Mouse (Mus musculus): ENCODE results near the gene Stk39. TPM values are rescaled to one million over a fixed set of nuclear protein-coding genes. Genes with fewer than 3 reads are reported as not detected.

Stk39 gene
- 45.1 and 52.4 TPM in 2 replicates for polyA plus RNA-seq (2014; fragmentation: Nextera tagmentation; extraction: Ambion mirVana)

GRCm38 (mm10) chr2:68471759-68472550 lies at the start of gene Stk39:
Gene Stk39 (minus strand): TSS chr2:68472268.
- no peaks in the 10 kb centered on the region for H3K36me3 ChIP-seq (ENCODE audit: control insufficient read depth, insufficient read depth, low read length)
- peak within 1 kb of the TSS; percentile 86 for H3K27ac ChIP-seq (ENCODE audit: low read depth, low read length)
- peak within 1 kb of the TSS; percentile 90 for H3K4me2 ChIP-seq (ENCODE audit: low read depth, low read length, severe bottlenecking)
- no peaks in the 10 kb centered on the region for H3K9me3 ChIP-seq (ENCODE audit: control insufficient read depth, low read length)
- H3K4me1 ChIP-seq (replicated peaks; ENCODE audit: control insufficient read depth, insufficient read depth, low read length): peaks cover 2% of the 10 kb centered on the region; the same call in 1 of the 2 replicates
- DNase-seq (ENCODE audit: low spot score) (peak; percentile 92), ATAC-seq (replicated peaks; ENCODE audit: low FRiP score) (peak; percentile 87)
- under 1% methylated on average over 42 of the region's 99 CpGs for WGBS
- peak within 1 kb of the TSS; percentile 95 for H3K4me3 ChIP-seq (ENCODE audit: low read depth, low read length)
- H3K27me3 ChIP-seq (ENCODE audit: control insufficient read depth, insufficient read depth, low read length): no peaks in the 10 kb centered on the region
- peak within 1 kb of the TSS; percentile 92 for H3K9ac ChIP-seq (ENCODE audit: low read length)

GRCm38 (mm10) chr2:68515409-68515808 lies 43.3 kb upstream of the Stk39 start:
- Histone ChIP-seq H3K4me2 (ENCODE audit: low read depth, low read length, severe bottlenecking) (no peak overlapping the region), H3K27ac (ENCODE audit: low read depth, low read length) (no peak overlapping the region), H3K4me3 (ENCODE audit: low read depth, low read length) (no peak overlapping the region), H3K36me3 (ENCODE audit: control insufficient read depth, insufficient read depth, low read length) (no peaks in the 10 kb centered on the region), H3K9ac (ENCODE audit: low read length) (no peak overlapping the region), H3K4me1 (replicated peaks; ENCODE audit: control insufficient read depth, insufficient read depth, low read length) (no peaks in the 10 kb centered on the region), H3K27me3 (ENCODE audit: control insufficient read depth, insufficient read depth, low read length) (no peaks in the 10 kb centered on the region), H3K9me3 (ENCODE audit: control insufficient read depth, low read length) (no peaks in the 10 kb centered on the region)
- no peak for ATAC-seq (replicated peaks; ENCODE audit: low FRiP score)
- DNase-seq (ENCODE audit: low spot score): no peak
- 73% methylated on average over 2 of the region's 2 CpGs for WGBS

- WGBS: 78% methylated on average over 2 of the region's 2 CpGs
- no peaks in the 10 kb centered on the region for H3K9me3 ChIP-seq (ENCODE audit: control insufficient read depth, low read length)
- ATAC-seq (replicated peaks; ENCODE audit: low FRiP score): no peak
Measured at GRCm38 (mm10) chr2:68503202-68503601, 31.1 kb upstream of the Stk39 start.

GRCm38 (mm10) chr2:68502734-68503133 lies 30.7 kb upstream of the Stk39 start:
- Histone ChIP-seq H3K9me3 (ENCODE audit: control insufficient read depth, low read length) (no peaks in the 10 kb centered on the region), H3K9ac (ENCODE audit: low read length) (no peak overlapping the region), H3K4me3 (ENCODE audit: low read depth, low read length) (no peak overlapping the region), H3K27ac (ENCODE audit: low read depth, low read length) (no peak overlapping the region), H3K4me1 (replicated peaks; ENCODE audit: control insufficient read depth, insufficient read depth, low read length) (no peaks in the 10 kb centered on the region), H3K27me3 (ENCODE audit: control insufficient read depth, insufficient read depth, low read length) (no peaks in the 10 kb centered on the region), H3K4me2 (ENCODE audit: low read depth, low read length, severe bottlenecking) (no peak overlapping the region), H3K36me3 (ENCODE audit: control insufficient read depth, insufficient read depth, low read length) (no peaks in the 10 kb centered on the region)
- 65% methylated on average over 4 of the region's 4 CpGs for WGBS
- DNase-seq (ENCODE audit: low spot score): no peak
- ATAC-seq (replicated peaks; ENCODE audit: low FRiP score): no peak

More at GRCm38 (mm10) chr2:68503202-68503601, 31.1 kb upstream of the Stk39 start:
- no peak overlapping the region for H3K9ac ChIP-seq (ENCODE audit: low read length)
- H3K27ac ChIP-seq (ENCODE audit: low read depth, low read length): no peak overlapping the region
- DNase-seq (ENCODE audit: low spot score): no peak
- no peak overlapping the region for H3K4me2 ChIP-seq (ENCODE audit: low read depth, low read length, severe bottlenecking)
- H3K27me3 ChIP-seq (ENCODE audit: control insufficient read depth, insufficient read depth, low read length): no peaks in the 10 kb centered on the region
- no peak overlapping the region for H3K4me3 ChIP-seq (ENCODE audit: low read depth, low read length)
- no peaks in the 10 kb centered on the region for H3K36me3 ChIP-seq (ENCODE audit: control insufficient read depth, insufficient read depth, low read length)
- no peaks in the 10 kb centered on the region for H3K4me1 ChIP-seq (replicated peaks; ENCODE audit: control insufficient read depth, insufficient read depth, low read length)

GRCm38 (mm10) chr2:68502236-68502635 lies 30.2 kb upstream of the Stk39 start:
- no peak; the same call in 1 of the 2 replicates for ATAC-seq (replicated peaks; ENCODE audit: low FRiP score)
- WGBS: 38% methylated on average over 2 of the region's 2 CpGs

GRCm38 (mm10) chr2:68486275-68486674 lies 14.2 kb upstream of the Stk39 start:
- Histone ChIP-seq H3K4me3 (ENCODE audit: low read depth, low read length) (no peak overlapping the region), H3K9me3 (ENCODE audit: control insufficient read depth, low read length) (no peaks in the 10 kb centered on the region), H3K27ac (ENCODE audit: low read depth, low read length) (no peak overlapping the region), H3K4me1 (replicated peaks; ENCODE audit: control insufficient read depth, insufficient read depth, low read length) (no peaks in the 10 kb centered on the region), H3K27me3 (ENCODE audit: control insufficient read depth, insufficient read depth, low read length) (no peaks in the 10 kb centered on the region), H3K9ac (ENCODE audit: low read length) (no peak overlapping the region), H3K36me3 (ENCODE audit: control insufficient read depth, insufficient read depth, low read length) (no peaks in the 10 kb centered on the region), H3K4me2 (ENCODE audit: low read depth, low read length, severe bottlenecking) (no peak overlapping the region)
- WGBS: 74% methylated on average over 4 of the region's 4 CpGs
- DNase-seq (ENCODE audit: low spot score) (no peak), ATAC-seq (replicated peaks; ENCODE audit: low FRiP score) (no peak)

More at GRCm38 (mm10) chr2:68502236-68502635, 30.2 kb upstream of the Stk39 start:
- no peak for DNase-seq (ENCODE audit: low spot score)
- no peaks in the 10 kb centered on the region for H3K4me1 ChIP-seq (replicated peaks; ENCODE audit: control insufficient read depth, insufficient read depth, low read length)
- no peak overlapping the region for H3K4me2 ChIP-seq (ENCODE audit: low read depth, low read length, severe bottlenecking)
- no peaks in the 10 kb centered on the region for H3K36me3 ChIP-seq (ENCODE audit: control insufficient read depth, insufficient read depth, low read length)
- no peaks in the 10 kb centered on the region for H3K27me3 ChIP-seq (ENCODE audit: control insufficient read depth, insufficient read depth, low read length)
- no peaks in the 10 kb centered on the region for H3K9me3 ChIP-seq (ENCODE audit: control insufficient read depth, low read length)
- H3K4me3 ChIP-seq (ENCODE audit: low read depth, low read length): no peak overlapping the region
- no peak overlapping the region for H3K27ac ChIP-seq (ENCODE audit: low read depth, low read length)
- H3K9ac ChIP-seq (ENCODE audit: low read length): no peak overlapping the region

- Histone ChIP-seq H3K9ac (ENCODE audit: low read length) (no peak overlapping the region), H3K27me3 (ENCODE audit: control insufficient read depth, insufficient read depth, low read length) (no peaks in the 10 kb centered on the region), H3K27ac (ENCODE audit: low read depth, low read length) (no peak overlapping the region), H3K4me2 (ENCODE audit: low read depth, low read length, severe bottlenecking) (no peak overlapping the region), H3K36me3 (ENCODE audit: control insufficient read depth, insufficient read depth, low read length) (no peaks in the 10 kb centered on the region), H3K9me3 (ENCODE audit: control insufficient read depth, low read length) (no peaks in the 10 kb centered on the region), H3K4me1 (replicated peaks; ENCODE audit: control insufficient read depth, insufficient read depth, low read length) (no peaks in the 10 kb centered on the region), H3K4me3 (ENCODE audit: low read depth, low read length) (no peak overlapping the region)
- ATAC-seq (replicated peaks; ENCODE audit: low FRiP score) (no peak), DNase-seq (ENCODE audit: low spot score) (no peak)
- 62% methylated on average over 4 of the region's 4 CpGs for WGBS
Measured at GRCm38 (mm10) chr2:68485141-68485540, 13.1 kb upstream of the Stk39 start.

GRCm38 (mm10) chr2:68482896-68483295 lies 10.8 kb upstream of the Stk39 start:
- no peak overlapping the region for H3K9ac ChIP-seq (ENCODE audit: low read length)
- H3K9me3 ChIP-seq (ENCODE audit: control insufficient read depth, low read length): no peaks in the 10 kb centered on the region
- no peaks in the 10 kb centered on the region for H3K4me1 ChIP-seq (replicated peaks; ENCODE audit: control insufficient read depth, insufficient read depth, low read length)
- no peak for ATAC-seq (replicated peaks; ENCODE audit: low FRiP score)
- no peak overlapping the region for H3K4me3 ChIP-seq (ENCODE audit: low read depth, low read length)
- no peak overlapping the region for H3K27ac ChIP-seq (ENCODE audit: low read depth, low read length)
- no peaks in the 10 kb centered on the region for H3K36me3 ChIP-seq (ENCODE audit: control insufficient read depth, insufficient read depth, low read length)
- H3K4me2 ChIP-seq (ENCODE audit: low read depth, low read length, severe bottlenecking): no peak overlapping the region
- DNase-seq (ENCODE audit: low spot score): no peak
- WGBS: 95% methylated on average over 5 of the region's 5 CpGs
- H3K27me3 ChIP-seq (ENCODE audit: control insufficient read depth, insufficient read depth, low read length): no peaks in the 10 kb centered on the region

- ATAC-seq (replicated peaks; ENCODE audit: low FRiP score): no peak
- H3K9me3 ChIP-seq (ENCODE audit: control insufficient read depth, low read length): no peaks in the 10 kb centered on the region
Measured at GRCm38 (mm10) chr2:68479823-68480222, 7.8 kb upstream of the Stk39 start.

More at GRCm38 (mm10) chr2:68479823-68480222, 7.8 kb upstream of the Stk39 start:
- Histone ChIP-seq H3K4me2 (ENCODE audit: low read depth, low read length, severe bottlenecking) (no peak overlapping the region), H3K27ac (ENCODE audit: low read depth, low read length) (no peak overlapping the region), H3K36me3 (ENCODE audit: control insufficient read depth, insufficient read depth, low read length) (no peaks in the 10 kb centered on the region), H3K4me1 (replicated peaks; ENCODE audit: control insufficient read depth, insufficient read depth, low read length) (no peaks in the 10 kb centered on the region), H3K27me3 (ENCODE audit: control insufficient read depth, insufficient read depth, low read length) (no peaks in the 10 kb centered on the region), H3K4me3 (ENCODE audit: low read depth, low read length) (no peak overlapping the region), H3K9ac (ENCODE audit: low read length) (no peak overlapping the region)
- no peak for DNase-seq (ENCODE audit: low spot score)
- 88% methylated on average over 10 of the region's 10 CpGs for whole genome bisulfite sequencing

All from forebrain, embryonic 11.5 days (tissue).